Mouse (Mus musculus): ENCODE measurements at regions not wholly inside any gene's neighbourhood (a gene's known extent, or its start where the extent isn't known, plus 50 kb on each side); places are given as distances from the start of the nearest gene placed in this dataset.

DNA sequence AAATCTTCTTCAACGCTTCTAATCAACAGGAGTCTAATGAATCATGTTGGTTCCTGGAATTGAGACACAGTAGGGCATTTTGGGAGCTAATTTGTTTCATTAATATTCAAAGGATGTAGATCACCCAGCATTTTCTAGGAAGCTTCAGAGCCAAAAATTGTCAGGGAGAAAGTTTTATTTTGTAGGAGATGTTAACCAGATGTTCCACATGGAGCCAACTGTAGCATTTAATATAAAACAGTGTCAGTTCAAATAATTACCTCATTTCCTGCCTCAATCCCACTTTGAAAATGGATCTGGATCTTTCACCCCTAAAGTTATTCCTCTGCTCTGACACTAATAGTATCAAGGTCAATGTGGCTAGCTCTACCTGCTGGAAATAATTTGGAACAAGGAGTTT, 389.6 kb upstream of the Lmcd1 start:
- in situ Hi-C loops (cut with MboI), result no loop called here

DNA sequence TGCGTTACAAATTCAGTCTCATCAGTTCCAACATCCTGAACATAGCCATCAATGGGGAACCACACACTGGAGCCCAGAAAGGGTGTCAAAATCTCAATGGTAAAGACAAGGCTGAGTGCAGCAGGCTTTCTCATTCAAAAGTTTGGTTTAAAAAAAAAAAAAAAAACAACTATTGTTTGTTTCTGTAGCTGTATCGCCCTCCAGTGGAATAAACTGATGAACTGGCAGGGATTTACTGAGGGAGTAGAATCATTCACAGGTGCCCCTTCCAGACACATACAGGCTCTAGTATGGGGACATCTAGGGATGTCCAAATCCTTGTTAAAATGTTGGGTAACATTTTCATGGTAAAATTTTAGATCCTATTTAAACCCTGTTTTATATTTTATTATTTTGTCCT, 361.6 kb upstream of the Lmcd1 start:
- in situ Hi-C loops (cut with MboI), result no loop called here

GRCm38 (mm10) chr6:111913771-111914405, 359.7 kb upstream of the Lmcd1 start:
- in situ Hi-C loops (cut with MboI), result no loop called here

- in situ Hi-C loops (cut with MboI), result no loop called here
Measured at GRCm38 (mm10) chr6:111917248-111917721, 356.3 kb upstream of the Lmcd1 start.

DNA sequence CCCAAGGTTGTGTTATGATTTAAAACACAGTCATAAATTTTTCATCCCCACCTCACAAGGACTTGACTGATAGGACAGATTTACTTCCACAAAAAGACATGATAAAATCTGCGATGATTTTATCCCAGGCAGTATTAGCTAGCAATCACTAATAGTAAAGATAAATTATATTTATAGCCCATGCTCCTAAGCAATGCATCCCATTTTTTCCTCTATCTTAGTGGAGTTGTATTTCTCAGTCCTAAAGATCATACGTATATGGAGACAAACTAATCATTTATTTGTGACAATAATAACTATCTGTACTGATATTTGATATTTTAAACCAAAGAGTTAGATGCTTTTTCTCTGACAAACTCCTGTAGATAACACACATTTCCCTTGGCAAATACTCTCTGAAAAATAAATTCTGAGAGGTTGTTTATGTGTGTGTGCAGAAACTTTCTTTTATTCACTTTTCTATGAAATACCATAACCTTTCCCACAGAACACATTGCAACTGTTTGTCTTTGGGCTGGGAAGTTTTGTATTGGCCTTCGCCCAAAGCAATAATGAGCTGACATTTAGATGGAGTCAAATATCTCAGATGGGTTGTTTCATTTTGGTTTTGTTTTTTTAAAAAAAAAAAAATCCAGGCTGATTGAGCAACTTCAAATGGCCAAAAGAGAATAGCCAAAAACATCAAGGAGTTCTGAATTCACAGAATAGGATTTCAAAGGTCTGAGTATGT, 355.5 kb upstream of the Lmcd1 start:
- in situ Hi-C loops (cut with MboI), result no loop called here

DNA sequence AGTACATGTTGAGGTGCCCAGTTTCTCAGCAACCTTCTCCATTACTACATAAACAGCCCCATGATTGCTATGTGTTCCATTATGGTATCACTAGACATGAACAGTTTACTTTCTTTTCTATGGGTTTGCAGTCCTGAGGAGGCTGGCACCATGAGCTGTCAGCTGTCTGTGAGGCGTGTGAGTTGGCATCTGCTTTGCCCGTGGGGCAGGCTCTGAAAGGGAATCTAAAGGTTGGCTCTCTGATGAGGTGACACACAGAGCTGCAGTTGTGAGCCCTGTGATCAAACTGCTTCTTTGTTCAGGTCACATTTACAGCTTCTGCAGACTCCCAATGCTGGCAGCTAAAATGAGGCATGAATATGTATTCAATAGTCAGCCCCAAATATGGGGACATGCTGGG, 341.0 kb upstream of the Lmcd1 start:
- in situ Hi-C loops (cut with MboI), result no loop called here

GRCm38 (mm10) chr6:111954401-111954800, 319.2 kb upstream of the Lmcd1 start:
- in situ Hi-C loops (cut with MboI), result no loop called here

GRCm38 (mm10) chr6:111965766-111966165, 307.8 kb upstream of the Lmcd1 start:
- in situ Hi-C loops (cut with MboI), result no loop called here

DNA sequence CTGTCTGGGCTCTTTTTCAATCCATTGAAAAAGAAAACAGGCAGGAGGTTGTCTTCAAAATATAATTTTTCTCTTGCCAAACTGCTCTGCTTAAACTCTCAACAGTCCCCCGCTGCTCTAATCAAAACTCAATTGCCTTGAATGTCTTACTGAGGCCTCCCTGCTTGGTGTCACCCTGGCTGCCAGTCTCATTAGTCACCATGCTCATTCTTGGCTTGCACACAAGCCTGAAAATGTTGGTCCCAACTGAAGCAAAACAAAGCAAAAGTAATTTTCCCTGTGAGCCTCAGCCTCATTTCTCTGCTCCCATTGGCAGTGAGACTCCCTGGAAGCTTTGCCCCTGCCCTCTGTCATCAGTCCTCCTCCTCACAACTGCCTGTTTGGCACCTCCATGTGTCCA, 288.1 kb upstream of the Lmcd1 start:
- in situ Hi-C loops (cut with MboI), result no loop called here

DNA sequence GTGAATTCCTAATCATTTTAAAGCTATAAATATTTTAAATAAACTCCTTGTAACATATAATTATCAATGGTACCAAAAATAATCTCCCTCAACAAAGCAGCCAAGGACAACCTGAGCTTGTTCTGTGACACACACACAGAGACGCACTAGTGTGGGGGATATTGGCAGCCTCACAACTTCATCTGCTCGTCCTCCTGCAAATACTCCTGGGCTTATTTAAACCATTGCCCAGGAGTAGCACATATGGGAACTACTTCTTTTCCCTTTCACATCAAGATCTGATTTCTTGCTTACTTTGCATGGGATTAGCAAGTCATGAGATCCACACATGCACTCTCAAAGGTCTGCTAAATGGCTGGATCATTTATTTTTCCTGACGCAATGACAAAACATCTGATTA, 277.7 kb upstream of the Lmcd1 start:
- in situ Hi-C loops (cut with MboI), result no loop called here

GRCm38 (mm10) chr6:112003784-112004471, 269.6 kb upstream of the Lmcd1 start:
- in situ Hi-C loops (cut with MboI), result no loop called here

DNA sequence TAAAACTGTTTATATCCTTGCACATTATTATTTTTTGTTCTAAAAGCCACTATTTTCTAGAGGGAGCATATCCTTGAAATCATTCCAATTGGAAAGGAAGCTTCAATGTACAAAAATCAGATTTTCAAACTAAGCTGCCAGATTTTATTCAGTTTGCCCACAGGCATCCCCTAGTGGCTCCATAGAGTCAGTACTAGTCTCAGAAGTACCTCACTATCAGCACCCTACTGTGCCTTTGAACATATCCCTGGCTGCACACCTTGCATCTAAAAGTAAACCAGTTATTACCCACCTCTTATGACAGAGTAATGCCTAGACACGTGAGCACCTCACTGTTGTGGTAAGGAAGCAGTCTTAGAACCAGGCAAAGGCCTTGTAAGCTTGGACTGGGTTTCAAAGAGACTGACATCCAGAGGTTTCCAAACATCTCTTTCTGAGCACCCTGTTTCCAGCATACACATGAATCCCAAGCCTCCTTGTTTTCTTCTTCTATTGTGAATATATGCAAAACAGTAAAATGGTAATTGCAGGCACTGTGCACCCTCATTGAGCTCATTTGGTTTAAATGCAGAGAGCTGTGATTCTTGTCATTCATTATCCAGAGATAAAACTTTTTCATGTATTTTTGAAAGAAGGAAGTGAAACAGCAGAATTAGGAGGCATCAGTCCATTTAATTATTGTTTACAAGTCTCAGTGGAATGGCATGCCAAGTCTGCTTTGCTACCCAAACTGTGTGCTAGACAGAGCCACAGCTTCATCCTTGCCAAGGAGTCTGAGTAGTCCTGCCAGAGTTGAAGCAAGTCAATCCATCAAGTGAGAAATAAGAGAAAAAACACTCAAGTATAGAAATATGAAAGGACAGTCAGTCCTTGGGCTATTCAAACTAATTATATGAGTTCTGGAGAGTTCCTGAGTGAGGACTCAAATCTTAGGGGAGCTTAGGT, 247.0 kb upstream of the Lmcd1 start:
- in situ Hi-C loops (cut with MboI), result no loop called here

DNA sequence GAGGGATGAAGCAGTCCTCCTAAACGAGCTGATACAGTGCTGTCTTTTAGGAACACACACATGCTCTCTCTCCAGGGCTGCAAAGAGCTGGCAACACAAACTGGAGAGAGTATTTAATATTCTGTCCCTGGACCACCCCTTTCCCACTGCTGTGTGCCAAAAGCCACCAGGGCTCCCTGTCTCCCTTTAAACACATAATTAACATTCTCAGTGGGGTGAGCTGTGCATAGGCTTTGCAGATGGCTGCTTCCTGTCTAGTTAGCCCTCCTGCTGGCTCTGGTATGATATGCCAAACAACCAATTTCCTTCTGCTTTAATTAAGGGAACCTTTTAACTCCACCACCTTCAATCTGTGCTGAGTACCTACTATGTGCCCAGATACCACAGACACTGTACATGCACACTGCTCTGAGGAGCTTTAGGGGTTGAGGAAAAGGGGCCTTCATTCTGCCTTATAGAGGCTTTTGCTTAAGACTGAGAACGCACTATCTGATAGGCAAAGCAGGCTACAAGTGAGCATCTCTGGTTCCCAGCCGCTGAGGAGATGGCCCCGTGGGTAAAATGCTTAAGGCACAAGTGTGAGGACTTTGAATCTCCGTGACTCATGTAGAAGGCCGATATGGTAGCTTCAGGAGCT, 222.9 kb upstream of the Lmcd1 start:
- in situ Hi-C loops (cut with MboI), result no loop called here

- in situ Hi-C loops (cut with MboI), result no loop called here
Measured at GRCm38 (mm10) chr6:112052193-112052592, 221.4 kb upstream of the Lmcd1 start.

- in situ Hi-C loops (cut with MboI), result no loop called here
Measured at GRCm38 (mm10) chr6:112057895-112058294, 215.7 kb upstream of the Lmcd1 start.

DNA sequence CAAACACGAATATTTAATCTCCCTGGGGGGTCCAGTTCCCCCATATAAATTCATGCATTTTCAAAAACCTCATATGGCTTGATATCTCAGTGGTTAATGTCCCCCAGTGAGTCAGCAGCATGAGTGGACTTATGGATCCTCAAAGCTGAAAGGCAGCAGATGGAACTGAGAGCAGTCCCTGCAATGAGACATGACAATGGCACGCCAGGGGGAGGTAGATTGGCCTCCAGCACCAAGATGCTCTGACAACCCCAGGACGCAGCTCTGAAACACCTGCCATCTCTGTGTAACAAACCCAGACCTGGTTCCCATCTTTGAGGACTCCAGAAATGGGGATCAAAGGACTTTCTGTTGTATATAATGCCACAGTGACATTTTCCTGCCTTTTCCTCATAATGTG, 210.6 kb upstream of the Lmcd1 start:
- in situ Hi-C loops (cut with MboI), result no loop called here

- in situ Hi-C loops (cut with MboI), result no loop called here
Measured at GRCm38 (mm10) chr6:112090597-112090996, 183.0 kb upstream of the Lmcd1 start.

DNA sequence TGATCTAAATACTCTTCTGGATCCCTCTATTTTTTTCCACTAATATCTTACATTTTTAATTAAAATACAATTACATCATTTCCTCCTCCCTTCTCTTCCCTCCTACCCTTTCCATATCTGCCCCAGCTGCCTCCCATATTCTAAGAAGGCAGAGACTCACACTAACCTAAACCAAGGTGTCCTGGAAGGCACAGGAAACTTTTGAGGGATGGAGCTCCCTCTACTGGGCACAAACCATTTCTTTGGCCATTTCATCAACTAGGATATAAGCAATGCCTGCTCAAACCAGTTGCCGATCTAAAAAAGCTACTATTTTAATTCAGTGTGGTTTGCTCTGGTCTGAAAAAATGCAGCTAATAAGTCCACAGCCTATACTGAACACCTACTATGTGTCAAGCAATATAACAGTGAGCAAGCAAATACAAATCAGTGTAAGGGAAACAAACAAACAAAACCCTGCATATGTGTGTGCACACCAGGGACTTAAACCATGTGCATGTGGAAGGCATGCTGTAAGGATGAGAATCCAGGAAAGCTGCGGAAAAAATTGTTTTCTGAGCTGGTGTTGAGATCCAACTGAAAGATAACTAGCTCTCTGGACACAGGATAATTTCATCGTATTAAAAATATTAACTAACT, 182.3 kb upstream of the Lmcd1 start:
- in situ Hi-C loops (cut with MboI), result no loop called here

- in situ Hi-C loops (cut with MboI), result no loop called here
Measured at GRCm38 (mm10) chr6:112093300-112093699, 180.3 kb upstream of the Lmcd1 start.

DNA sequence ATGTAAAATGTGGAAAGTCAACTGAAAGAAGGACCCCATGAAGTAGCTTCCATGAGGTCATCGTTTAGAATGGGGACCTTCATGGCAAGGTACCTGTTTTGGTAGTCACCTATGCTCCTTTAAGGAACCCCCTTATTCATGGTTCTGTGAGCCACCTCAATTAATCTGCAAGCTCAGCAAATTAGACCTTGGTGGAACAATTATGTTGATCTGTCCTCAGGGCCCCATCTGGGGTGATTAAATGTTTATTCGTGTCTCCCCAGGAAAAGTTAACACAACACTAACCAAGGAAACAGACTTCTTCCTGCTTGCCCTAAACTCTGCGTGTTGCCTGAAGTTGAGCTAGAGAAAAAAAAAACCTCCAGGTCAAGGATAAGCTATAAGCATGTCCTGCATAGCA, 175.9 kb upstream of the Lmcd1 start:
- in situ Hi-C loops (cut with MboI), result no loop called here

DNA sequence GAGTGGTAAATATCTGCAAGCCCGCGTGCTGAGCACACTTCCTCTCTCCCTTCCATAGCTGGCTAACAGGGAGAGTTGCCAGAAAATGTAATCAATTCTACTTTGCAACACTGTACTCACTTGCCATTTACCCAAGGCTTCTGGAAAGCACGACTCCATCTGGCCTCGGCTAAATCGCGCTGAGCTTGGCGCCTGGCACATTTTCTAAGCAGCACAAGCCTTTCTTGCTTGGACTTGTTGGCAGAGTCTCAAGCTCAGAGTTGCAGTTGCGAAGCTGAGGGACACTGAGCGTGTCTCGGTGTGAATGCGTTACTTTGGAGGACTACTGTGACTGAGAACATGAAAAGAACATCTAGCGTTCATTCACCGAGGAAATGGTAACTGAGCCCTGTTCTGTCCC, 164.9 kb upstream of the Lmcd1 start:
- in situ Hi-C loops (cut with MboI), result no loop called here
